Mouse (Mus musculus) mouse embryonic stem cell (cell line): Measurements from ENCODE around the gene Irx1.

Experiments used
- in situ Hi-C, 2 experiments: fragments of 300-500 bp; cut with MboI; formaldehyde crosslinking; loops; 1 replicate in 1 of 2; 3 replicates in 1 of 2; pipeline ENCODE4 v1.14.3; 2019 to 2020; ENCODE audit warnings: low sequenced_read_pairs in 2 of 2, low pct_unique_long_range_greater_than_20kb in 1 of 2, mixed read lengths in 1 of 2; ENCODE audit not compliant: unreplicated experiment in 1 of 2

Gene Irx1

GRCm38 (mm10) chr13:71963356-71964351 lies at the start of gene Irx1:
Irx1 (minus strand) TSS chr13:71963723.
- in situ Hi-C loops = loop anchor here (25.0 kb wide), 2 partner anchors 674 to 1299 kb away; partner anchors contain the start of genes Irx2 (in 1 of the 2) and Irx4 (in 1 of the 2)

- in situ Hi-C loops = no loop called here
Observed at GRCm38 (mm10) chr13:71979932-71980655, 16.6 kb upstream of the Irx1 start.

DNA sequence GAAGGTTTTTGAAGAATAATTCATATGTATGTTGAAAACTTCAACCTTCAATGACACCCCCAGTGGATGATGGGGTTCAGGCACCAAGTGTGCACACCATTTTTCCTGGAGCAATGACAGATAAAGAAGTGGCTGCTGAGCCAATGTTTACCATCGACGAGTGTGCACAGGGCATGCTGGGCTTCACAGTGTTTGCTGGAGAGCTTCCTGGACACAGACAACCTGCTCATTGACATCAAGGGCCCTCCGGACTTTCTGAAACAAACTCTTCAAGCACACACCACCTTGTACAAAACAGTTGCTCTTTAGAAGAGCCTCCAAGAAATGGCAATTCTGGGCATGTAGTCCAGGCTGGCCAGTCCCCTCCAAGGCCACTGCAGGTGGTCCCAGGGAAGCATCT lies 12.2 kb upstream of the Irx1 start:
- in situ Hi-C loops = no loop called here

DNA sequence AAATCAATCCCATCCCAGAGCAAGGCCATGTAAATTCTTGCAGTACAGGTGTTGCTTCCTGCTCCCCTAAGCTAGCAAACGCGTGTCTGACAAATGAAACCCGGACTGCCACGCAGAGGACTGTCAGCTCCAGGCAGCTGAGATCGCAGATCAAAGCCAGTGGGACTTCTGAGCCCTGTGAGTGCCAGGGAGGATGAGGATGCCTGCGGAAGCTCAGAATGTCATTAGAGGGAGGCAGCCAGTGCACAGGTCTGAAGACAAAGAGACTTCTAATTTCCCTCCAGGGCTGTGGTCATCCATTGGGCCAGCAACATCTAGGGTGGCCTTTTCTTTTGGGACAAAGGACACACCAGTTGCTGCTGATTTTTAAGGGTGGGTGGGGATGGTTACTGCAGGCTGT lies 4.8 kb upstream of the Irx1 start:
- in situ Hi-C loops = loop anchor here (25.0 kb wide), 2 partner anchors 669 to 1294 kb away; partner anchors contain the start of genes Irx2 (in 1 of the 2) and Irx4 (in 1 of the 2)

GRCm38 (mm10) chr13:71967341-71968250 lies 4.1 kb upstream of the Irx1 start:
- in situ Hi-C loops = loop anchor here (25.0 kb wide), 2 partner anchors 670 to 1295 kb away; partner anchors contain the start of genes Irx2 (in 1 of the 2) and Irx4 (in 1 of the 2)

- in situ Hi-C loops = loop anchor here (25.0 kb wide), 2 partner anchors 671 to 1296 kb away; partner anchors contain the start of genes Irx2 (in 1 of the 2) and Irx4 (in 1 of the 2)
Observed at GRCm38 (mm10) chr13:71966631-71967030, 3.1 kb upstream of the Irx1 start.

- in situ Hi-C loops = loop anchor here (25.0 kb wide), 2 partner anchors 673 to 1298 kb away; partner anchors contain the start of genes Irx2 (in 1 of the 2) and Irx4 (in 1 of the 2)
Observed at GRCm38 (mm10) chr13:71964366-71964765, 843 bp upstream of the Irx1 start.

DNA sequence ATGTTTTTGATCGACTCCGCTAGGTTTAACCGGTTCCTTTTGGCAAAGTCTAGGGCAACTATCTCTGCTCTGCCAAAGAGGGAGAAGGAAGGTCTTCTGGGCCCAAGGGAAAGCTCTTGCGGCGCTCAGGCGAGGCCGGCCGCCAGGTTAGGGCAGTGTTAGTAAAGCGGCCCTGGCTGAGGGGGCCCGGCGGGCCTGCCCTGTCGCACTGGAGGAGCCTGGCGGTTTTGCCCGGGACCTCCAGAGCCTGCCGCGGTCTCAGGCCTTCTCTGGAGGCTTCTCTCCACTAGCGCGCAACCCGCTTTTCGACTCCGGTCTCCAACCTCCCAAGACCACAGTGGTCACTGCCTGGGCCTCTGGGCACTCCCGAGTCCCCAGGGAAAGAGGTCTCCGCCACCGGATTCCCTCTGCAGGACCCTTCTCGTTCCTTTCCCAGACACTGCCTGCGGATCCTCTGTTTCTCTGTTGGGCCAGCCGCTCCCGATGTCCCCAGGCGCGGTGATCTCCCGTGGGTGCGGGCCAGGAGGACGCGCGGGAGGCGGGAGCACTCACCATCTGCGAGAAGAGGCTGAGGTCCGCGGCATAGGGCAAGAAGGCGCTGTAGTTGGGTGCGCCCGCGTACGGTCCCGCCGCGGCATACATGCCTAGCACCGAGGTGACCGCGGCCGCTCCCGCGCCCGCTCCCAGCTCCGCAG lies 715 bp downstream of the Irx1 start:
- in situ Hi-C loops = loop anchor here (25.0 kb wide), 2 partner anchors 674 to 1299 kb away; partner anchors contain the start of genes Irx2 (in 1 of the 2) and Irx4 (in 1 of the 2)

- in situ Hi-C loops = loop anchor here (25.0 kb wide), 2 partner anchors 675 to 1300 kb away; partner anchors contain the start of genes Irx2 (in 1 of the 2) and Irx4 (in 1 of the 2)
Observed at GRCm38 (mm10) chr13:71961891-71962660, 1.4 kb downstream of the Irx1 start.

DNA sequence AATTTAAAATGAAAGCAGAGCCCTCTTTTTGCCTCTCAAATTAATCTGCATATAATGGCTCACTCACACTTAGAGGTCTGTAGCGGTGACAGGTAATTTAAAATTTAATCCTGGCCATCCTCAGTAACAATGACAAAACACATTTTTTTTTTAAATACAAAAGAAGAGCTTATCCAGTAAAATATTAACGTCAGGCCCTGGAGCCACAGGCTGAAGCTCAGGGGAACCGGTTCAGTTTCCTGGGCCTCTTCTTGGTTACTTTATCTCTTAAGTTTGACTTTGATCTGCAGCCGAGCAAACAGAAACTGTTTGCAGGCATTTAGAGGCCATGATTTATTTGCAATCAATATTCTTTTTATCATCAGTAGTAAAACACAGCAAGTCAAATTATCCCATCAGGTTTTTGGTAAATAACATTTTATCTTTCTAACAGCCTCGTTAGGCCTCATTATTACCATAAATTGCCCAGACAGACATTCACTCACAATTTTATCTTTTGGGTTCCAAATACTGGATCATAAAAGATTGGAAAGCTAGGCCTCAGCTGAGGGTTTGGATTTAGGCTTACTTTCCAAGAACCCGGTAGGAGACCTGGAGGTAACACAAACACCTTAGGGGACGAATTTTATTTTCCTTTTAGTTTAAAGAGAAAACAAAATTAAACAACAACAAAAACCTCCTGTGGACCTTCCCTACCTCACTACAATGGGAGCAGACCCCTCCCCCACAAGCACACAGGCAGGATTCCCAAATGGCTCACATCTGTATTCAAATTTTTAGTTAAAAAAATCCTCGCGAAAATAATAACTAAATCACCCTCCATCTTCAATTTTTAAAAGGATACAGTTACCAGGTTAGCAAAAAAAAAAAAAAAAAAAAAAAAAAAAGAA lies 2.4 kb downstream of the Irx1 start:
- in situ Hi-C loops = loop anchor here (25.0 kb wide), 2 partner anchors 676 to 1301 kb away; partner anchors contain the start of genes Irx2 (in 1 of the 2) and Irx4 (in 1 of the 2)

- in situ Hi-C loops = loop anchor here (25.0 kb wide), 2 partner anchors 677 to 1302 kb away; partner anchors contain the start of genes Irx2 (in 1 of the 2) and Irx4 (in 1 of the 2)
Observed at GRCm38 (mm10) chr13:71960277-71960672, 3.2 kb downstream of the Irx1 start.

GRCm38 (mm10) chr13:71959361-71960276 lies 3.9 kb downstream of the Irx1 start:
- in situ Hi-C loops = loop anchor here (5.0 to 25.0 kb wide), 3 partner anchors 668 to 1303 kb away; partner anchors contain the start of genes Irx2 (in 2 of the 2) and Irx4 (in 1 of the 2)

DNA sequence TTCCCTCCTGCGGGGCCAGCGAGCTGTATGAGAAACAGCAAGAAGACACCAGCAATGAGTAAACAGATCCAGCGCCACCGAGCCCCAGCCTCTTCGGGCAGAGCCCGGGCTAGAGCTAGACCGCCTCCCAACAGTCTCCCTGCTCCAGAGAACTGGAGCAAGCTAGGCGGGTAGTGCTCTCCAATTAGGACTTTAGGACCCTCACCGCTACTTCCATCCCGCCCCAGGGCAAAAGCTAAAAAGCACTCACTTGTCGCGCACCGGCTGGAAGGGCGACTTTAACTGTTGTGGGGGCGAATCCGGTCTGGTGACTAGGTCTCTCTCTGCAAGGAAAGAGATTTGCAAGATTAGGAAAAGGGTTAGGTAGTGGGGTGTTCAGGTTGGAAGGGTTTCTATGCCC lies 4.9 kb downstream of the Irx1 start:
- in situ Hi-C loops = loop anchor here (5.0 to 25.0 kb wide), 3 partner anchors 669 to 1304 kb away; partner anchors contain the start of genes Irx2 (in 2 of the 2) and Irx4 (in 1 of the 2)

DNA sequence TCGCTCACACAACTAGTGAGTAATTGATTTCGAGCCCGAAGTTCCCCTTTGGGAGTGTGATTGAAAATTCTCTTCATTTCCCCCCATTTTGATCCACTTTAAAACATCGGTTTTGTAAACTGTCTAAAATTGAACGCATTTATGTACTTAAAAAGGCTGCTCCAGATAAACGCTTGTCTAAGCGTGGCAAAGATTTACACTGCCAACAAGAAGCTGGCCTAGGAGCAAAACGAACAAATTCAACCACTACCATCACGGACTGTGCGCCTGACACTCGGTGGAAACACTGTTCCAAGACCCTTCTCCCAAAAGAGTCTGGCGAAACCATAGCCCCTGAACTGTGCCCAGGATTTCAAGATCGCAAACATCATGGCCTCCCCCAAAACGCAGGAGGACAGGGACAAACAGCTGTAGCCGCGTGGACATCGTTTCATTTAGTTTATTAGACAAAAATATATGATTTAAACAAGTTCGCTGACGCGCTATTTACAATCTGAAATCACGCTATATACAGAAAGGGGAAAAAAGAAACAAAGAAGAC lies 5.6 kb downstream of the Irx1 start:
- in situ Hi-C loops = loop anchor here (5.0 to 25.0 kb wide), 3 partner anchors 669 to 1304 kb away; partner anchors contain the start of genes Irx2 (in 2 of the 2) and Irx4 (in 1 of the 2)
